Mouse (Mus musculus) ES-Bruce4 (cell line): Measurements from ENCODE around the gene Mapkapk3. TPM values are rescaled to one million over a fixed set of nuclear protein-coding genes. Genes with fewer than 3 reads are reported as not detected.

Source experiments
- H3K27ac ChIP-seq: 2 replicates; pipeline ENCODE4 v1.5.1; 2012; ENCODE audit warnings: low read length, inconsistent platforms; ENCODE audit not compliant: insufficient read depth
- H3K27me3 ChIP-seq: 2 replicates; pipeline ENCODE4 v1.6.1; 2012; ENCODE audit warnings: mild to moderate bottlenecking, low read length, inconsistent platforms; ENCODE audit not compliant: control insufficient read depth, poor library complexity, insufficient read depth, severe bottlenecking
- H3K36me3 ChIP-seq: 2 replicates; pipeline ENCODE4 v1.6.1; 2012; ENCODE audit warnings: inconsistent platforms, mild to moderate bottlenecking, low read length, moderate library complexity; ENCODE audit not compliant: control insufficient read depth, poor library complexity, insufficient read depth, severe bottlenecking
- H3K4me1 ChIP-seq: one replicate; pipeline ENCODE4 v1.8.1; 2011; ENCODE audit warnings: low read length; ENCODE audit not compliant: control insufficient read depth, insufficient read depth
- H3K4me3 ChIP-seq: 2 replicates; pipeline ENCODE4 v1.5.1; 2011; ENCODE audit warnings: low read depth, mild to moderate bottlenecking, low read length
- H3K9ac ChIP-seq: 2 replicates; pipeline ENCODE4 v1.6.1; 2012; ENCODE audit warnings: low read depth, mild to moderate bottlenecking, inconsistent platforms; ENCODE audit not compliant: poor library complexity, severe bottlenecking
- H3K9me3 ChIP-seq: replicated peaks from 2 replicates; pipeline ENCODE4 v1.6.1; 2012; ENCODE audit warnings: mild to moderate bottlenecking, low read length, inconsistent platforms; ENCODE audit not compliant: control insufficient read depth, poor library complexity, insufficient read depth, severe bottlenecking
- CTCF ChIP-seq: IDR thresholded peaks from one replicate; pipeline ENCODE4 v1.8.1; 2011; ENCODE audit warnings: low read depth, low read length
- EP300 ChIP-seq: IDR thresholded peaks from 2 replicates; pipeline ENCODE4 v1.6.1; 2011; ENCODE audit warnings: low read depth, low read length; ENCODE audit not compliant: insufficient read depth
- POLR2A ChIP-seq: IDR thresholded peaks from one replicate; pipeline ENCODE4 v1.8.1; 2011; ENCODE audit warnings: low read length; ENCODE audit not compliant: insufficient read depth
- polyA plus RNA-seq: library from polyadenylated mRNA; stranded (reverse); fragments of >200 nt; gene quantifications from 2 replicates; pipeline ENCODE4 v1.2.4, GENCODE M21; 2011; ENCODE audit warnings: low read depth; ENCODE audit not compliant: missing spikeins, insufficient read depth, insufficient read length

Gene Mapkapk3
- polyA plus RNA-seq, 1 experiment = 71.8 TPM

GRCm38 (mm10) chr9:107288711-107289110 is 966 bp downstream of the Mapkapk3 start:
- TF ChIP-seq CTCF = no peak
- TF ChIP-seq EP300 = peak; percentile 62; the same call in 1 of the 2 replicates
- TF ChIP-seq POLR2A = peak; percentile 69
- no peaks in the 10 kb centered on the region for H3K9me3 ChIP-seq
- H3K9ac ChIP-seq = peak overlapping the region; percentile 74
- H3K4me1 ChIP-seq = peaks cover 11% of the 10 kb centered on the region
- peak overlapping the region; percentile 86 for H3K4me3 ChIP-seq
- H3K27me3 ChIP-seq = no peaks in the 10 kb centered on the region
- H3K36me3 ChIP-seq = no peaks in the 10 kb centered on the region
- H3K27ac ChIP-seq = peak overlapping the region; percentile 59

- H3K27me3 ChIP-seq = no peaks in the 10 kb centered on the region
- peak overlapping the region; percentile 86 for H3K4me3 ChIP-seq
- peaks cover 11% of the 10 kb centered on the region for H3K4me1 ChIP-seq
- H3K36me3 ChIP-seq = no peaks in the 10 kb centered on the region
- H3K9ac ChIP-seq = peak overlapping the region; percentile 20
- TF ChIP-seq CTCF (no peak), EP300 (no peak)
- peak overlapping the region; percentile 48 for H3K27ac ChIP-seq
- H3K9me3 ChIP-seq = no peaks in the 10 kb centered on the region
These were observed 1.5 kb downstream of the Mapkapk3 start for GRCm38 (mm10) chr9:107288105-107288650.

- Histone ChIP-seq H3K4me1 (peaks cover 11% of the 10 kb centered on the region), H3K4me3 (no peak overlapping the region), H3K9me3 (no peaks in the 10 kb centered on the region), H3K27me3 (no peaks in the 10 kb centered on the region), H3K9ac (no peak overlapping the region), H3K27ac (0 out of 2 replicates have a peak overlapping the region, but pooled peaks have one; percentile 48), H3K36me3 (no peaks in the 10 kb centered on the region)
- no peak for TF ChIP-seq EP300
- TF ChIP-seq POLR2A = no peak
- TF ChIP-seq CTCF = no peak
These were observed 2.4 kb downstream of the Mapkapk3 start for GRCm38 (mm10) chr9:107287294-107287693.

- Histone ChIP-seq H3K4me3 (no peak overlapping the region), H3K27me3 (no peaks in the 10 kb centered on the region), H3K9me3 (no peaks in the 10 kb centered on the region), H3K4me1 (peaks cover 15% of the 10 kb centered on the region), H3K27ac (0 out of 2 replicates have a peak overlapping the region, but pooled peaks have one; percentile 26), H3K9ac (no peak overlapping the region), H3K36me3 (no peaks in the 10 kb centered on the region)
- TF ChIP-seq POLR2A = no peak
- no peak for TF ChIP-seq CTCF
- no peak for TF ChIP-seq EP300
These were observed 4.7 kb downstream of the Mapkapk3 start for GRCm38 (mm10) chr9:107285009-107285408.

- no peak overlapping the region for H3K4me3 ChIP-seq
- H3K27ac ChIP-seq = no peak overlapping the region
- peaks cover 19% of the 10 kb centered on the region for H3K4me1 ChIP-seq
- no peaks in the 10 kb centered on the region for H3K36me3 ChIP-seq
- H3K9ac ChIP-seq = no peak overlapping the region
- TF ChIP-seq EP300 = no peak
- TF ChIP-seq POLR2A = no peak
- TF ChIP-seq CTCF = no peak
- no peaks in the 10 kb centered on the region for H3K27me3 ChIP-seq
- H3K9me3 ChIP-seq = no peaks in the 10 kb centered on the region
These were observed 6.7 kb downstream of the Mapkapk3 start for GRCm38 (mm10) chr9:107282951-107283350.

- no peaks in the 10 kb centered on the region for H3K36me3 ChIP-seq
- peak overlapping the region; percentile 38 for H3K27ac ChIP-seq
- H3K9ac ChIP-seq = no peak overlapping the region
- no peak for TF ChIP-seq POLR2A
- TF ChIP-seq EP300 = no peak
- no peak for TF ChIP-seq CTCF
- H3K4me1 ChIP-seq = peaks cover 12% of the 10 kb centered on the region
- H3K4me3 ChIP-seq = no peak overlapping the region
- no peaks in the 10 kb centered on the region for H3K9me3 ChIP-seq
- no peaks in the 10 kb centered on the region for H3K27me3 ChIP-seq
These were observed 8.3 kb downstream of the Mapkapk3 start for GRCm38 (mm10) chr9:107281241-107281987.
